Mouse (Mus musculus) midbrain, embryonic 11.5 days (tissue): ENCODE data around the gene Prkce. TPM values are rescaled to one million over a fixed set of nuclear protein-coding genes. Genes with fewer than 3 reads are reported as not detected.
A peak's percentile ranks its signal among the peaks of the same experiment; 100 is the strongest.

ENCODE experiments used
- ATAC-seq: fragments of 200-750 bp; cut with Nextera tagmentation; 2 replicates; pipeline ENCODE4 v1.8.0; 2017; ENCODE audit warnings: moderate TSS enrichment, moderate library complexity; ENCODE audit not compliant: low FRiP score
- DNase-seq: peaks from one replicate; pipeline ENCODE4 v3.0.0; 2015; ENCODE audit warnings: low spot score; ENCODE audit errors: missing footprints
- H3K27ac ChIP-seq: fragments of 300-500 bp; sonication (generic); 2 replicates; pipeline ENCODE4 v1.5.1; 2014; ENCODE audit warnings: low read depth, low read length
- H3K27me3 ChIP-seq: fragments of 300-500 bp; sonication (generic); 2 replicates; pipeline ENCODE4 v1.6.1; 2014; ENCODE audit warnings: mild to moderate bottlenecking, low read length, moderate library complexity, mixed read lengths; ENCODE audit not compliant: control insufficient read depth, insufficient read depth
- H3K36me3 ChIP-seq: fragments of 300-500 bp; sonication (generic); 2 replicates; pipeline ENCODE4 v1.6.1; 2014; ENCODE audit warnings: mild to moderate bottlenecking, low read length, moderate library complexity, mixed read lengths; ENCODE audit not compliant: control insufficient read depth, insufficient read depth
- H3K4me1 ChIP-seq: fragments of 300-500 bp; sonication (generic); 2 replicates; pipeline ENCODE4 v1.6.1; 2014; ENCODE audit warnings: low read length; ENCODE audit not compliant: control insufficient read depth, insufficient read depth
- H3K4me2 ChIP-seq: fragments of 300-500 bp; sonication (generic); 2 replicates; pipeline ENCODE4 v1.6.1; 2014; ENCODE audit warnings: mild to moderate bottlenecking, moderate library complexity
- H3K4me3 ChIP-seq: fragments of 300-500 bp; sonication (generic); 2 replicates; pipeline ENCODE4 v1.5.1; 2014; ENCODE audit warnings: low read depth, low read length
- H3K9ac ChIP-seq: fragments of 300-500 bp; sonication (generic); 2 replicates; pipeline ENCODE4 v1.6.1; 2014; ENCODE audit warnings: low read length
- H3K9me3 ChIP-seq: fragments of 300-500 bp; sonication (generic); 2 replicates; pipeline ENCODE4 v1.6.1; 2016; ENCODE audit warnings: low read length; ENCODE audit not compliant: control insufficient read depth
- WGBS: fragments of 180-500 bp; shearing (Covaris S2); extraction: QIAGEN DNeasy Blood & Tissue Kit; methylation state at CpG from one replicate; pipeline ENCODE4 v1.1.7; 2014; 5-methylcytosine and 5-hydroxymethylcytosine counted together
- polyA plus RNA-seq: library from polyadenylated mRNA; unstranded; fragments of >200 nt; fragmentation: Nextera tagmentation; extraction: Ambion mirVana; gene quantifications from 2 replicates; pipeline ENCODE4 v1.2.1, GENCODE M21; 2014

Gene Prkce
- polyA plus RNA-seq, 1 experiment from 2014 or later, result 3.5 TPM

- DNase-seq (no peak), ATAC-seq (no peak)
- H3K27me3 ChIP-seq, result no peaks in the 10 kb centered on the region
- 92% methylated on average over 17 of the region's 17 CpGs for WGBS
- H3K4me1 ChIP-seq, result no peaks in the 10 kb centered on the region
- H3K4me2 ChIP-seq, result no peak overlapping the region
- no peaks in the 10 kb centered on the region for H3K9me3 ChIP-seq
- H3K36me3 ChIP-seq, result no peaks in the 10 kb centered on the region
- H3K27ac ChIP-seq, result no peak overlapping the region
- no peak overlapping the region for H3K4me3 ChIP-seq
- H3K9ac ChIP-seq, result no peak overlapping the region
Measured at GRCm38 (mm10) chr17:86208057-86208820, 40.7 kb downstream of the Prkce start.

DNA sequence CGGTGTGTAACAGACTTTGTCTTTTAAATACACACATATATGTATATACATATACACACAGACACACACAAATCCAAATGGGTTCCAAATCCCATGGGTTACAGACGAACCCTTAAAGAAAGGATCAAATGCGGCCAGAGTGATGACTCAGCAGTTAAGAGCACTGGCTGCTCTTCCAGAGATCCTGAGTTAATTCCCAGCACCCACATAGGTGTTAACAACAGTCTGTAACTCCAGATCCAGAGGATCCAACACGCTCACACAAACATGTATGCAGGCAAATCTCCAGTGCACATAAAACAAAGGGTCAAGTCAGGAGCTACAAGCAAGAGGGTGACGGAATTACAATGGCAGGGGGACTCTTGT is 41.2 kb downstream of the Prkce start:
- DNase-seq (no peak), ATAC-seq (no peak)
- no peak overlapping the region for H3K4me2 ChIP-seq

DNA sequence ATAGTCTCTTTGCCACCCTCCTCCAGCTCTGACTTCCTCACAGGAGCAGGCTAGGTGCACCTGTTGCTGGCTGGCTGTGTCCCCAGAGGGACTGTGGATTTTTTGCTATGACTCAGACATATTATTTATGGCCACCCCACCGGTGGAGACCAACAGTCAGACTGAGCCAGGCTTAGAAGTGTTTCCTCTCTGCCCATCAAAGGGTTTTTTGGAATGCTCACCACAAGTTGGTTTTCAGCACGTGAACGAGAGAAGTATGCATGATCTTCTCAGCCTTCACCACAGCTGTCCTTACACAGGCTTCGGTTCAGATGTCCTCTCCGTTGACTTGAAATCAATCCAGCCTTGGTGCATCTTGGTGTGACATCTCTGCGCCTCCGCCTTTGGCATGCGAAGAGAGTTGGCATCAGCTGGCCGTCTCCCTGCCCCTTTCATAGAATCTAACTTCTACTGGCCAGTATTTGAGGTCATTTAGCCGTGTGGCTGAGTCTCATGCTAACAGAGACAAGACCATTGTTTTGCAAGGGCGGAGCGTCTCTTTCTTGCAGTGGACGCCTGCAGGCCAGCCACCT is 42.2 kb downstream of the Prkce start:
- Histone ChIP-seq H3K36me3 (no peaks in the 10 kb centered on the region), H3K9me3 (no peaks in the 10 kb centered on the region), H3K9ac (no peak overlapping the region), H3K4me1 (no peaks in the 10 kb centered on the region), H3K4me3 (no peak overlapping the region), H3K27me3 (no peaks in the 10 kb centered on the region), H3K27ac (no peak overlapping the region), H3K4me2 (no peak overlapping the region)
- WGBS, result 85% methylated on average over 13 of the region's 13 CpGs
- ATAC-seq (no peak), DNase-seq (no peak)

More for the DNA sequence above, 41.2 kb downstream of the Prkce start:
- Histone ChIP-seq H3K4me1 (no peaks in the 10 kb centered on the region), H3K36me3 (no peaks in the 10 kb centered on the region), H3K4me3 (no peak overlapping the region), H3K9me3 (no peaks in the 10 kb centered on the region), H3K27me3 (no peaks in the 10 kb centered on the region), H3K9ac (no peak overlapping the region), H3K27ac (no peak overlapping the region)
- WGBS, result 86% methylated on average over 5 of the region's 5 CpGs

DNA sequence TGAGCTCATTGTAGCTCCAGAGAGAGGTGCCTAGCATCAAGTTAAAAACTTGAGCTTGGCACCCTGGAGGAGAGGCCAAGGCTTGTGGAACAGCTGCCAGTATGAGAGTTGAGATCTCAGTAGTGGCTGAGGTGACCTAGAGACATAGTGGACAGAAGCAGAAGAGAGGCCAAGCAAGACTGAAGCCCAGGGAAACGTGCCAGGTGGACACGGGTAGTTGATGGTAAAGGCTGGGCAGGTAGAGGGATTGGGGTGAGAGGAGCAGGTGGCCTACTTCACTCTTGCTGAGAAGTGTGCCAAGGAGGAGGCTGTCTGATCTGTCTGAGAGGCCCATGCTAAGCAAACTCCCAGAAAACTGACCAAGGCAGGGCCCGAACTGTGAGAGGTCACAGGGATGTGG is 44.6 kb downstream of the Prkce start:
- Histone ChIP-seq H3K36me3 (no peaks in the 10 kb centered on the region), H3K9ac (no peak overlapping the region), H3K4me1 (no peaks in the 10 kb centered on the region), H3K27ac (no peak overlapping the region), H3K27me3 (no peaks in the 10 kb centered on the region), H3K4me2 (no peak overlapping the region), H3K9me3 (no peaks in the 10 kb centered on the region), H3K4me3 (no peak overlapping the region)
- ATAC-seq (no peak), DNase-seq (no peak)
- WGBS, result 93% methylated on average over 3 of the region's 3 CpGs

DNA sequence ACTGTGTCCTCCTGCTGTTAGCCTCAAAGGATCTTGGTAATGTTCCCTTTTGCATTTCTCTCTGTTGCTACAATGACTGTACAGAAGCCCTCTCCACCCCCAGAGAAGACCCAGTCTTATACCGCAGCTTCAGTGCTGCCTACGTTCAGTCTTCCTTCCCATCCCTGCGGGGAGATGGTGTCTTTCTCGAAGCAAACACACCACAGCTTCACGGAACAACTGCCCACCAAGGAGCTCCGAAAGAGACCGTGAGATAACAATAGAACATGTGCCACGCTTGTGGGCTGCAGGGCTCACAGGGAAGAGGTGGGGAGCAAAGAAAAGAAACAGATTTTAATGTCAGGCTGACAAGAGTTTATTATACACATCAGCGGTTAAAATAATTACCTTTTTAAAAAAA is 46.7 kb downstream of the Prkce start:
- WGBS, result 60% methylated on average over 9 of the region's 9 CpGs
- no peaks in the 10 kb centered on the region for H3K9me3 ChIP-seq
- H3K4me2 ChIP-seq, result no peak overlapping the region
- no peaks in the 10 kb centered on the region for H3K4me1 ChIP-seq
- H3K27ac ChIP-seq, result no peak overlapping the region
- H3K9ac ChIP-seq, result no peak overlapping the region
- DNase-seq, result peak; percentile 47
- H3K36me3 ChIP-seq, result no peaks in the 10 kb centered on the region
- no peaks in the 10 kb centered on the region for H3K27me3 ChIP-seq
- no peak overlapping the region for H3K4me3 ChIP-seq
- ATAC-seq, result no peak

DNA sequence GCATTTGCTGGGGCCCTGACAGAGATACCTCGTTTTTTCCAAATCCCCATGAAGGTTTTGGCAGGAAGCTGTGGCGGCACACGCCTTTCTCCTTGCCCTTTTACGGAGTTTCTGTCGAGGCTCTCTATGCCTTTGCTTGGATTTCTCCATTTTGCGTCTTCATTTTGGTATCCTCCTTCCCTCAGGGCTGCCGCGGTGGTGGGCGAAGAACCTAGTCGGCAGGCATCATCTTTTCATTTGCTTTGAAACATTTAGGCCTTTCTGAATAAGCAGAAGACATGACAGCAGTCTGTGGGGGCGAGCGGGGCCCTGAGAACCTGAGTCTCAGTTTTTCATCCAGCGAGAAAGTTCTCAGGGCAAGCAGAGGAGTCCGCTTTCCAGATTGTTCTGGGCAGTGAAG is 47.2 kb downstream of the Prkce start:
- 87% methylated on average over 14 of the region's 14 CpGs for WGBS
- no peak overlapping the region for H3K4me2 ChIP-seq
- H3K36me3 ChIP-seq, result no peaks in the 10 kb centered on the region
- no peak overlapping the region for H3K27ac ChIP-seq
- H3K9ac ChIP-seq, result no peak overlapping the region
- no peaks in the 10 kb centered on the region for H3K27me3 ChIP-seq
- DNase-seq (no peak), ATAC-seq (no peak)
- no peaks in the 10 kb centered on the region for H3K9me3 ChIP-seq
- no peak overlapping the region for H3K4me3 ChIP-seq
- H3K4me1 ChIP-seq, result no peaks in the 10 kb centered on the region

- 83% methylated on average over 7 of the region's 7 CpGs for WGBS
- H3K9me3 ChIP-seq, result no peaks in the 10 kb centered on the region
- H3K4me2 ChIP-seq, result no peak overlapping the region
- DNase-seq (peak; percentile 28), ATAC-seq (no peak)
- H3K27ac ChIP-seq, result no peak overlapping the region
- no peaks in the 10 kb centered on the region for H3K27me3 ChIP-seq
- H3K4me1 ChIP-seq, result no peaks in the 10 kb centered on the region
- H3K4me3 ChIP-seq, result no peak overlapping the region
- H3K9ac ChIP-seq, result no peak overlapping the region
- H3K36me3 ChIP-seq, result no peaks in the 10 kb centered on the region
Measured at GRCm38 (mm10) chr17:86215771-86216170, 48.2 kb downstream of the Prkce start.

GRCm38 (mm10) chr17:86217468-86217867 is 49.9 kb downstream of the Prkce start:
- DNase-seq, result no peak
- no peaks in the 10 kb centered on the region for H3K4me1 ChIP-seq
- no peak overlapping the region for H3K4me2 ChIP-seq
- ATAC-seq, result no peak
- 73% methylated on average over 5 of the region's 5 CpGs for WGBS
- H3K27me3 ChIP-seq, result no peaks in the 10 kb centered on the region
- H3K9ac ChIP-seq, result no peak overlapping the region
- no peak overlapping the region for H3K27ac ChIP-seq
- no peaks in the 10 kb centered on the region for H3K9me3 ChIP-seq
- H3K4me3 ChIP-seq, result no peak overlapping the region
- no peaks in the 10 kb centered on the region for H3K36me3 ChIP-seq

DNA sequence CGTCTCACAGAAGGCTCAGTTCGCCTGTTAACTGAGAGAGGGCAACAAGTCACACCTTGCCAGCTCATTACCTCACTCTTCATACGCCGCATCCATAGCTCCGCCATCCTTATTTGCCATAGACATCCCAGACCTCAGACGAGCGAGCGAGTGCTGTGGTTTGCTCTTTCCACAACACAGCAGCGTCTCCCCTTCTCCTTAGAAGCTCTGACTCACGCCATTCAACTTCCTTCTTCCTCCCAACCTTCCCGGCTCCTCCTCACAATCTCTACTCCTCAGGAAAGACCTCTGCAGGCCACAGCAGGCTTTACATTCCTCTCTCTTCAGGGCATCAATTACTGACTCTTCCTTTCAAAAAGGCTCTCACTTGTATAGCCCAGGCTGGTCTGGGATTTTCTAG is 51.0 kb downstream of the Prkce start:
- no peaks in the 10 kb centered on the region for H3K36me3 ChIP-seq
- ATAC-seq, result no peak

More for the DNA sequence above, 51.0 kb downstream of the Prkce start:
- no peaks in the 10 kb centered on the region for H3K27me3 ChIP-seq
- H3K9me3 ChIP-seq, result no peaks in the 10 kb centered on the region
- H3K4me3 ChIP-seq, result no peak overlapping the region
- no peak overlapping the region for H3K4me2 ChIP-seq
- 86% methylated on average over 11 of the region's 11 CpGs for WGBS
- H3K4me1 ChIP-seq, result no peaks in the 10 kb centered on the region
- H3K9ac ChIP-seq, result no peak overlapping the region
- H3K27ac ChIP-seq, result no peak overlapping the region
- no peak for DNase-seq
